Mouse (Mus musculus) limb, embryonic 12.5 days (tissue): ENCODE data around the gene Zbtb32. TPM values are rescaled to one million over a fixed set of nuclear protein-coding genes. Genes with fewer than 3 reads are reported as not detected.

ENCODE experiments used
- microRNA-seq: library from miRNA; unstranded; fragments of <30 nt; microRNA quantifications from one replicate; pipeline ENCODE4, GENCODE M21; 2017
- polyA plus RNA-seq: library from polyadenylated mRNA; unstranded; fragments of >200 nt; fragmentation: Nextera tagmentation; extraction: Ambion mirVana; gene quantifications from 2 replicates; pipeline ENCODE4 v1.2.1, GENCODE M21; 2016

Gene Zbtb32
- polyA plus RNA-seq, 1 experiment from 2014 or later = 0.25 TPM

Small RNAs within 50 kb of the gene (microRNA-seq; reads per million reads assigned to microRNA genes)
- 1.9 reads per million for gene Gm38670
- gene Mir3569 = not detected

Other genes starting within 250 kb of the Zbtb32 start
- gene Lrfn3, start 236.1 kb downstream of the Zbtb32 start, polyA plus RNA-seq = 6.2 and 6.6 TPM in 2 replicates
- 14.1 and 19.6 TPM in 2 replicates for gene Tyrobp, start 185.1 kb downstream of the Zbtb32 start, polyA plus RNA-seq
- 0.77 TPM in 1 of 2 replicates, not detected in the other for gene Hcst, start 179.1 kb downstream of the Zbtb32 start, polyA plus RNA-seq
- gene Nfkbid, start 177.2 kb downstream of the Zbtb32 start, polyA plus RNA-seq = 1.2 and 1.3 TPM in 2 replicates
- gene Aplp1, start 153.4 kb downstream of the Zbtb32 start, polyA plus RNA-seq = 32.5 and 33.9 TPM in 2 replicates
- gene Kirrel2, start 141.2 kb downstream of the Zbtb32 start, polyA plus RNA-seq = 0.29 and 0.65 TPM in 2 replicates
- gene Nphs1, start 140.6 kb downstream of the Zbtb32 start, polyA plus RNA-seq = 0.10 TPM in 1 of 2 replicates, not detected in the other
- not detected in 2 replicates for gene Prodh2, start 105.3 kb downstream of the Zbtb32 start, polyA plus RNA-seq
- gene Arhgap33, start 63.8 kb downstream of the Zbtb32 start, polyA plus RNA-seq = 15.1 and 17.7 TPM in 2 replicates
- 9.5 and 10.9 TPM in 2 replicates for gene Hspb6, start 46.7 kb downstream of the Zbtb32 start, polyA plus RNA-seq
- gene Proser3, start 46.6 kb downstream of the Zbtb32 start, polyA plus RNA-seq = 15.3 and 16.0 TPM in 2 replicates
- 45.4 and 51.5 TPM in 2 replicates for gene Lin37, start 39.1 kb downstream of the Zbtb32 start, polyA plus RNA-seq
- 87.8 and 89.9 TPM in 2 replicates for gene U2af1l4, start 35.6 kb downstream of the Zbtb32 start, polyA plus RNA-seq
- 16.3 and 18.5 TPM in 2 replicates for gene Gm49396, start 35.6 kb downstream of the Zbtb32 start, polyA plus RNA-seq
- 136 TPM in 2 replicates for gene Psenen, start 35.3 kb downstream of the Zbtb32 start, polyA plus RNA-seq
- 3.2 and 4.1 TPM in 2 replicates for gene Igflr1, start 33.5 kb downstream of the Zbtb32 start, polyA plus RNA-seq
- gene Kmt2b, start 10.2 kb downstream of the Zbtb32 start, polyA plus RNA-seq = 11.0 and 12.1 TPM in 2 replicates
- 1.4 and 2.0 TPM in 2 replicates for gene Upk1a, start 13.9 kb upstream of the Zbtb32 start, polyA plus RNA-seq
- gene Cox6b1, start 27.2 kb upstream of the Zbtb32 start, polyA plus RNA-seq = 783 and 848 TPM in 2 replicates
- not detected in 2 replicates for gene Etv2, start 36.9 kb upstream of the Zbtb32 start, polyA plus RNA-seq
- 150 and 155 TPM in 2 replicates for gene Rbm42, start 51.4 kb upstream of the Zbtb32 start, polyA plus RNA-seq
- gene Haus5, start 66.1 kb upstream of the Zbtb32 start, polyA plus RNA-seq = 64.3 and 70.0 TPM in 2 replicates
- not detected in 2 replicates for gene Pmis2, start 72.7 kb upstream of the Zbtb32 start, polyA plus RNA-seq
- gene 2200002J24Rik, start 100.0 kb upstream of the Zbtb32 start, polyA plus RNA-seq = not detected in 2 replicates
- 0.50 and 0.60 TPM in 2 replicates for gene Atp4a, start 113.3 kb upstream of the Zbtb32 start, polyA plus RNA-seq
- 158 and 162 TPM in 2 replicates for gene Tmem147, start 130.6 kb upstream of the Zbtb32 start, polyA plus RNA-seq
- 0.51 and 0.71 TPM in 2 replicates for gene Gapdhs, start 144.8 kb upstream of the Zbtb32 start, polyA plus RNA-seq
- gene Sbsn, start 152.6 kb upstream of the Zbtb32 start, polyA plus RNA-seq = 1.7 and 2.3 TPM in 2 replicates
- not detected in 2 replicates for gene Dmkn, start 164.8 kb upstream of the Zbtb32 start, polyA plus RNA-seq
- gene Krtdap, start 189.0 kb upstream of the Zbtb32 start, polyA plus RNA-seq = not detected in 2 replicates
- not detected in 2 replicates for gene Ffar2, start 224.9 kb upstream of the Zbtb32 start, polyA plus RNA-seq